Mouse (Mus musculus): Measurements from ENCODE around the gene Sirt2.
A peak's percentile ranks its signal among the peaks of the same experiment; 100 is the strongest.

Gene Sirt2

GRCm38 (mm10) chr7:28766173-28766879 lies at the start of gene Sirt2:
Gene Sirt2, plus strand, starts transcription at chr7:28766735.
- DNase-seq (ENCODE audit: low spot score): peak; percentile 98

- no peak for DNase-seq (ENCODE audit: low spot score)
Measured at GRCm38 (mm10) chr7:28717726-28718125, 48.8 kb upstream of the Sirt2 start.

- DNase-seq (ENCODE audit: low spot score): no peak
Measured at GRCm38 (mm10) chr7:28719159-28719558, 47.4 kb upstream of the Sirt2 start.

GRCm38 (mm10) chr7:28719650-28720049 lies 46.9 kb upstream of the Sirt2 start:
- DNase-seq (ENCODE audit: low spot score): no peak

- no peak for DNase-seq (ENCODE audit: low spot score)
Measured at GRCm38 (mm10) chr7:28720753-28721537, 45.6 kb upstream of the Sirt2 start.

GRCm38 (mm10) chr7:28722079-28722478 lies 44.5 kb upstream of the Sirt2 start:
- no peak for DNase-seq (ENCODE audit: low spot score)

GRCm38 (mm10) chr7:28724613-28725012 lies 41.9 kb upstream of the Sirt2 start:
- DNase-seq (ENCODE audit: low spot score): no peak

GRCm38 (mm10) chr7:28726600-28726999 lies 39.9 kb upstream of the Sirt2 start:
- DNase-seq (ENCODE audit: low spot score): peak; percentile 81

- no peak for DNase-seq (ENCODE audit: low spot score)
Measured at GRCm38 (mm10) chr7:28727649-28728340, 38.7 kb upstream of the Sirt2 start.

- DNase-seq (ENCODE audit: low spot score): peak; percentile 57
Measured at GRCm38 (mm10) chr7:28732341-28733142, 34.0 kb upstream of the Sirt2 start.

- DNase-seq (ENCODE audit: low spot score): no peak
Measured at GRCm38 (mm10) chr7:28733211-28733610, 33.3 kb upstream of the Sirt2 start.

GRCm38 (mm10) chr7:28735701-28736100 lies 30.8 kb upstream of the Sirt2 start:
- DNase-seq (ENCODE audit: low spot score): no peak

GRCm38 (mm10) chr7:28739829-28740228 lies 26.7 kb upstream of the Sirt2 start:
- no peak for DNase-seq (ENCODE audit: low spot score)

GRCm38 (mm10) chr7:28740949-28741348 lies 25.6 kb upstream of the Sirt2 start:
- DNase-seq (ENCODE audit: low spot score): no peak

- DNase-seq (ENCODE audit: low spot score): no peak
Measured at GRCm38 (mm10) chr7:28741368-28741708, 25.2 kb upstream of the Sirt2 start.

- DNase-seq (ENCODE audit: low spot score): peak; percentile 95
Measured at GRCm38 (mm10) chr7:28741709-28742438, 24.7 kb upstream of the Sirt2 start, which contains the start of the genes Mrps12 and Sars2. Gene Mrps12, minus strand, starts transcription at chr7:28741820. Gene Sars2, plus strand, starts transcription at chr7:28741992.

- DNase-seq (ENCODE audit: low spot score): no peak
Measured at GRCm38 (mm10) chr7:28749935-28750334, 16.6 kb upstream of the Sirt2 start.

GRCm38 (mm10) chr7:28756079-28756478 lies 10.5 kb upstream of the Sirt2 start, which contains the start of gene Ccer2:
Gene Ccer2, plus strand, starts transcription at chr7:28756174.
- DNase-seq (ENCODE audit: low spot score): no peak

- DNase-seq (ENCODE audit: low spot score): no peak
Measured at GRCm38 (mm10) chr7:28758623-28759022, 7.9 kb upstream of the Sirt2 start.

GRCm38 (mm10) chr7:28761907-28762306 lies 4.6 kb upstream of the Sirt2 start:
- DNase-seq (ENCODE audit: low spot score): no peak

GRCm38 (mm10) chr7:28765211-28765610 lies 1.3 kb upstream of the Sirt2 start:
- no peak for DNase-seq (ENCODE audit: low spot score)

All from T-cell, adult 2 months (primary cell).